Mouse (Mus musculus) olfactory bulb, adult 2 months (tissue): ENCODE measurements around the gene Ncoa7.

Experiments
- CTCF ChIP-seq: fragments of 200-500 bp; IDR thresholded peaks from 2 replicates; pipeline ENCODE4 v1.5.1; 2012; ENCODE audit warnings: low read depth, mild to moderate bottlenecking, low read length, moderate library complexity; ENCODE audit not compliant: insufficient read depth
- POLR2A ChIP-seq: fragments of 200-500 bp; IDR thresholded peaks from 2 replicates; pipeline ENCODE4 v1.6.1; 2012; ENCODE audit warnings: mild to moderate bottlenecking, low read depth, low read length, moderate library complexity; ENCODE audit not compliant: insufficient read depth

GRCm38 (mm10) chr10:30729157-30730096 lies 73.7 kb downstream of the Ncoa7 start:
- TF ChIP-seq CTCF = no peak
- no peak for TF ChIP-seq POLR2A
